Mouse (Mus musculus) cortical plate, adult 2 months (tissue): Measurements from ENCODE around the gene Setd7. TPM values are rescaled to one million over a fixed set of nuclear protein-coding genes. Genes with fewer than 3 reads are reported as not detected.
A peak's percentile ranks its signal among the peaks of the same experiment; 100 is the strongest.

ENCODE experiments used
- H3K27ac ChIP-seq: fragments of 200-500 bp; 2 replicates; pipeline ENCODE4 v1.5.1; 2012; ENCODE audit warnings: low read length, control low read depth, inconsistent platforms; ENCODE audit not compliant: insufficient read depth
- H3K4me1 ChIP-seq: fragments of 200-500 bp; 2 replicates; pipeline ENCODE4 v1.6.1; 2011; ENCODE audit warnings: low read length; ENCODE audit not compliant: control insufficient read depth, insufficient read depth
- H3K4me3 ChIP-seq: fragments of 200-500 bp; 2 replicates; pipeline ENCODE4 v1.5.1; 2011; ENCODE audit warnings: mild to moderate bottlenecking, low read length, control low read depth; ENCODE audit not compliant: insufficient read depth
- CTCF ChIP-seq: fragments of 200-500 bp; IDR thresholded peaks from 2 replicates; pipeline ENCODE4 v1.5.1; 2011; ENCODE audit warnings: mild to moderate bottlenecking, control low read depth, low read length; ENCODE audit not compliant: insufficient read depth; ENCODE audit errors: extremely low read depth
- POLR2A ChIP-seq: fragments of 200-500 bp; IDR thresholded peaks from 2 replicates; pipeline ENCODE4 v1.6.1; 2011; ENCODE audit warnings: mild to moderate bottlenecking, low read length, control low read depth; ENCODE audit not compliant: insufficient read depth; ENCODE audit errors: extremely low read depth
- polyA plus RNA-seq: library from polyadenylated mRNA; depleted of rRNA; stranded (reverse); fragments of >200 nt; gene quantifications from 2 replicates; pipeline ENCODE4 v1.2.3, GENCODE M21; 2012

The Setd7 gene
- polyA plus RNA-seq, 1 experiment: 65.4 TPM

DNA sequence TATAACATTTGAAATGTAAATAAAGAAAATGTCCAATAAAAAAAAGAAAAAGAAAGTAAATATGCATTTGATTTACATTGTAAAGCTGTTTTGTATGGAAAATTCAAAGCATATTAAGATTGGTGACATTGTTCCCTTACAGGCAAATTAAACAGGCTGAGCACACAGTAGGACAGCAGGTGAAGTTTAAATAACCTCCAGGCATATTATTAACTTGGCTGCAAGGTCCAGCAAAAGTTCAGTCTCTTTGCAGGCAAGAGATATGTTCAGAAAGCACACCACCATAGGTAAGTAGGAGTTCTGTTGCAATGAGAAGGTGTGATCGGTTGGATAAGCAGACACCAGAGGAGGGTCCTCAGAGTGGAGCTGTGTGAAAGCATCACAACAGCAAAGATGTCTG, 62.7 kb downstream of the Setd7 start:
- no peak overlapping the region for H3K4me3 ChIP-seq
- TF ChIP-seq CTCF (no peak), POLR2A (no peak)
- H3K27ac ChIP-seq: no peak overlapping the region
- H3K4me1 ChIP-seq: no peaks in the 10 kb centered on the region

DNA sequence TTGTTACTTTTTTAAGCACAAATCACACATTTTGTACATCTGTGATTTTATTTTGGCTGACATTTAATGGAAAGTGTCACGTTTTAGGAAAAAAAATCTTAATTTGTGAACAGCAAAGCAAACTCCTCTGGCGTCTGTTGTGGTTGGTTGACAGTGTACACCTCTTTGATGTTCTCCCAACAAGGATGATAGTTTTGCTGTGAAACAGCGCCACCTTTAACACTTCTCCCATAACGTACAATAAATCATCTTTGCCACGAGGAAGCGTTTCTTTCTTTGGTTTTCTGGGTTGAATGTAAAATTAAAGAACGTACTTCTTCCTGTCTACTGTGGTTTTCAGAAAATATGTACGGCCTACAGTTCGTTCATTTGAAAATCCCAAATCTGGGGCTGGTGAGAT, 65.0 kb downstream of the Setd7 start:
- Histone ChIP-seq H3K4me1 (no peaks in the 10 kb centered on the region), H3K4me3 (no peak overlapping the region), H3K27ac (no peak overlapping the region)
- no peak for TF ChIP-seq POLR2A
- no peak for TF ChIP-seq CTCF

DNA sequence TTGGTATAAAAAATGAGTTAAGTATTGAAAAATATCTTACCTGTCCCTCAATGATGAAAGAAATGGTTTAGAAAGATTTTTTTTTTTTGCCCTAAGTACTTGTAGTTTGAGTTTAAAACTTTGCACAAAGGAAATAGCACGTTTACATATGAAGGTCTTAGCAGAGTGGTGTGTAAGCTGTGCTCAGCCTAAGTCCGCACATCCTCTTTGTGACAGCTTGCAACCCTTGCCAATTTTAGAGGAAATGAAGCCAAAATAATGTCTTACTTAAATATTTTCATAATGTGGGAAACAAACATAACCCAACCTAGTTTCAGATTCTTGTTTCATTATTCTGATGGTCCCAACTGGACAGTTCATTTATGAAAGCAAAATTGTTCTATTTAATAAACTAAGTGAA, 66.2 kb downstream of the Setd7 start:
- 0 out of 2 replicates have a peak, but pooled peaks cover 1% of the 10 kb centered on the region for H3K4me1 ChIP-seq
- no peak overlapping the region for H3K27ac ChIP-seq
- no peak for TF ChIP-seq POLR2A
- TF ChIP-seq CTCF: no peak
- no peak overlapping the region for H3K4me3 ChIP-seq

DNA sequence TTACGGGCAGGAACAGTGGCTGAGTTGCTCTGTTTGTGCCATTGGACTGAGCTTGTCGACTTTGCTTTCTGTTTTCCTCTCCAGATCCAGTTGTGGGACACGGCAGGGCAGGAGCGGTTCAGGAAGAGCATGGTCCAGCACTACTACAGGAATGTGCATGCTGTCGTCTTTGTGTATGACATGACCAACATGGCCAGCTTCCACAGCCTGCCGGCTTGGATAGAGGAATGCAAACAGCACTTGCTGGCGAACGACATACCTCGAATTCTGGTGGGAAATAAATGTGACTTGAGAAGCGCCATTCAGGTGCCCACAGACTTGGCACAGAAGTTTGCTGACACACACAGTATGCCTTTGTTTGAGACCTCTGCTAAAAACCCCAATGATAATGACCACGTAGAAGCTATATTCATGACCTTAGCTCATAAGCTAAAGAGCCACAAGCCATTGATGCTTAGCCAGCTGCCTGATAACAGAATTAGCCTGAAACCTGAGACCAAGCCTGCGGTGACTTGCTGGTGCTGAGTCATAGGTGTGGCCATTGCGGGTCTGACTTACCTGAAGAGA, 67.3 kb downstream of the Setd7 start:
- TF ChIP-seq CTCF (no peak), POLR2A (no peak)
- H3K27ac ChIP-seq: no peak overlapping the region

DNA sequence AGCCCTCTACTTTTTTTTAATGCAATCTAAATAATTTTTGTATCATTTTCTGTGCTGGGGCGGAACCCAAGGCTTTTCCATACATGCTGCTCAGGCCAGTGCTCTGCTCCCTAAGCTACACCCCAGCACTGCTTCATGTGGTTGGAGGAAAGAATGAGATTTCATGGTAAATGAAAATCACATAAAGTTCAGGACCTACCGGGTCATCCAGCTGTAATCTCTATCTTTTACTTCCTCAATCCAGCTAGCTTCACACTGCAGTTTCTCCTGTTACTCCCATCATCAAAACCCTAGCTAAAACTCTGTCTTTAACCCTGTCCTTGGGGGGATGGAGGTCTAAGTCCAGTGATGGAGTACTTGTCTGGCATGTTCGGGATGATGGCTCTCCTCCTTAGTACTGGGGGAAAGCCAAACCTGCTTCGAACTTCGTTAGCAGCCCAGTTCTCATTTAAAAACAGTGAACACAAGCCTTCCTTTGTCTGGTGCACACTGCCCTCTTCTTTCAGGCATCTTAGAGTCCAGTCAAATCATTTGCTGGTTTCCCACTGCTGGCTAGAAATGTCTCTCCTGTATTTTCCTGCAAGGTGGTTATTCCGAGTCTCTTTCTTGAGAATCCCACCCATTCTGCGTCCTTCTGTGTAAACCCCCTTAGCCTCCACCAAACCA, 70.5 kb downstream of the Setd7 start:
- Histone ChIP-seq H3K4me3 (no peak overlapping the region), H3K4me1 (peaks cover 3% of the 10 kb centered on the region; the same call in 1 of the 2 replicates), H3K27ac (peak overlapping the region; percentile 38; the same call in 1 of the 2 replicates)
- TF ChIP-seq POLR2A: no peak
- no peak for TF ChIP-seq CTCF

More for the DNA sequence above, 67.3 kb downstream of the Setd7 start:
- Histone ChIP-seq H3K4me1 (0 out of 2 replicates have a peak, but pooled peaks cover 1% of the 10 kb centered on the region), H3K4me3 (no peak overlapping the region)

DNA sequence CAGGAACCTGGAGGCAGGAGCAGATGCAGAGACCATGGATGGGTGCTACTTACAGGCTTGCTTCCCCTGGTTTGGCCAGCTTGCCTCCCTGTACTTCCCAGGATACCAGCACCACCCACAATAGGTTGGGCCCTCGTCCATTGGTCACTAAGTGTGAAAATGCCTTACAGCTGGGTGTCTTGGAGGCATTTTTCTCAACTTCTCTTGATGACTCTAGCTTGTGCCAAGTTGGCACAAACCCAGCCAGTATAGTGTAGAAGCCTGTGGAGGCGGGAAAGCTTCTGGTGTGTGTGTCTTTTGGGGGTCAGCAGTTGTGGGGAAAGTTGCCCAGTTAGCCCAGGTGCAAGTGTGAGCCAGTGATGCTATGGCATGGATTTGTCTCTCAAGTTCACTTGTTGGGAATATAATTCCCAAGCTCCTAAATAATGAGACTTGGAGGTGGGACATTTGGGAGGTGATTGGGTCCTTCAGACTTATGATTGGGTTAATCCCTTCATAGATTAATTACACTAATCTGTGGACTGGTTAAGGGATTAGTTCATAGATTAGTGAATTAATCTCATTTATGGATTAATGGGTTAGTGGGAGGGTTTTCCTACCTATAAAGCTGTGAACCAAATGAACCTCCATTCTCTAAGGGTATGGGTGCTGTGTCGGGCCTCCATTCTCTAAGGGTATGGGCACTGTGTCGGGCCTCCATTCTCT, 74.0 kb downstream of the Setd7 start:
- no peak overlapping the region for H3K4me3 ChIP-seq
- TF ChIP-seq POLR2A (no peak), CTCF (no peak)
- no peak overlapping the region for H3K27ac ChIP-seq
- peaks cover 3% of the 10 kb centered on the region; the same call in 1 of the 2 replicates for H3K4me1 ChIP-seq

DNA sequence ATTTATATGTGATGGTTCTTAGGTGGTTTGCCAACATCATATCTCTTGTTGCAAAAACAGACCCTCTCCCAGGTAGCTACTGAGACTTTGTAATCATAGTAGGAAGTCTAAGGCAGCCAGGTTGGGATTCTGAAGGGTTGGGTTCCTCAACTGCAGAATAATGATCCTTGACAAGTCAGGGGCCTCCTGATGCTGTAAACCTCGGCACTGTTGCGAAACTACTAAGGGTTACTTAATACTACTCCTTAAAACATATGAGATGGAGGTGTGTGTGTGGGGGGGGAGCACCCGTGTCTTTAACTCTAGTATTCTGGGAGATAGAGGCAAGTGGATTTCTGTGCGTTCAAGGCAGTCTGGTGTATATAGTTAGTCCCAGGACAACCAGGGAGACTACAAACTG, 75.3 kb downstream of the Setd7 start:
- peaks cover 3% of the 10 kb centered on the region; the same call in 1 of the 2 replicates for H3K4me1 ChIP-seq
- peak overlapping the region; percentile 92; the same call in 1 of the 2 replicates for H3K4me3 ChIP-seq
- no peak overlapping the region for H3K27ac ChIP-seq
- TF ChIP-seq POLR2A: no peak
- TF ChIP-seq CTCF: no peak

DNA sequence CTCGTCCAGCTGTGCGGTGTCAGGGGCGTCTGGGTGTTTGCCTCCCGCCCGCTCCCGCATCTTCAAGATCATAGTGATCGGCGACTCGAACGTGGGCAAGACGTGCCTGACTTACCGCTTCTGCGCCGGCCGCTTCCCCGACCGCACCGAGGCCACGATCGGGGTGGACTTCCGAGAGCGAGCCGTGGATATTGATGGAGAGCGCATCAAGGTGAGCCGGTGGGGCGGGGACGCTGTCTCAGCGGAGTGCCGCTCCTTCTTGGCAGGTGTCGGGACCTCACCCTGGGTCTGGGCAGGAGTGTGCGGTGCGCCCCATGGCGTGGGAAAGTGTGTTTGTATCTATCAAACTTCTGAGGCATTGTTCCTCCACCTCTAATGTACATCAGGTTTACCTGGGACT, 76.3 kb downstream of the Setd7 start:
- Histone ChIP-seq H3K4me3 (peak overlapping the region; percentile 92), H3K27ac (peak overlapping the region; percentile 65), H3K4me1 (peaks cover 1% of the 10 kb centered on the region; the same call in 1 of the 2 replicates)
- no peak for TF ChIP-seq POLR2A
- TF ChIP-seq CTCF: no peak

DNA sequence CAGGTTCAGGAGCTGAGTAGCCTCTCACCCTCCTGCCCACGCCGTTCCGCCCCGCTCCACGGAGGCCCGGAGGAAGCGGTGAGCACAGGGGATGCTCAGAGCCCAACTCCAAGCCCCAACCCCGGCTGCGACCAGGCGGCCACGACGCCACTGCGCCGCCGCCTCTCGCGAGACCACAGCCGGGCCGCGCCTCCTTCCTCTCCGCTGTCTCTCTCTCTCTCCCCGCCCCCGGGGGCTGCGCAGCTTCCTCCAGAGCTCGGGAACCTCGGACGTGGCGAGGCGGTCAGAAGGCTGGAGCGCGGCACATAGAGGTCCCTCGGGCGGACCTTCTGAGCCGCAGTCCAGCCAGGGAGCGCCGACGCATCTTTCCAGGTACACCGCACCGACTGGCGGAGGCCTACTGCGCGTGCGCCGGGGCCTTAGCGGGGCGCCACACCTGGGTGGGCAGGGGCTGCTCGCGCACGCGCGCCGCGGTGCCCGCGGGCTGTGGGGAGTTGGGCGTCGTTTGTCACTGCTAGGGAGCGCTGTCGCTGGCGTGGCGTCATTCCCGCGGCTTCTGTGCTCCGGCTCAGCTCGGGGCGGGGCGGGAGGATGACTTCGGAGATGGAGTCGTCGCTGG, 76.8 kb downstream of the Setd7 start, which contains the start of gene Rab33b:
Gene Rab33b, plus strand, starts transcription at position 180 of the 619 bp plus-strand sequence.
- Histone ChIP-seq H3K4me3 (peak within 1 kb of the TSS; percentile 92), H3K27ac (peak within 1 kb of the TSS; percentile 92), H3K4me1 (peaks cover 1% of the 10 kb centered on the region; the same call in 1 of the 2 replicates)
- TF ChIP-seq POLR2A (peak; percentile 88), CTCF (no peak)
